Mouse (Mus musculus): Measurements from ENCODE around the gene Creb3l4.
A peak's percentile ranks its signal among the peaks of the same experiment; 100 is the strongest.

Gene Creb3l4

GRCm38 (mm10) chr3:90231507-90232333, 11.6 kb downstream of the Creb3l4 start, which contains the start of gene Jtb:
Gene Jtb (plus strand): TSS chr3:90231597.
- peak; percentile 91 to 92 for DNase-seq

- DNase-seq, result no peak
Measured at GRCm38 (mm10) chr3:90231075-90231474, 12.2 kb downstream of the Creb3l4 start.

GRCm38 (mm10) chr3:90224331-90224730, 19.0 kb downstream of the Creb3l4 start:
- DNase-seq, result no peak

- DNase-seq, result no peak
Measured at GRCm38 (mm10) chr3:90222941-90223340, 20.4 kb downstream of the Creb3l4 start.

- DNase-seq, result no peak
Measured at GRCm38 (mm10) chr3:90222455-90222854, 20.9 kb downstream of the Creb3l4 start.

- no peak for DNase-seq
Measured at GRCm38 (mm10) chr3:90221123-90221522, 22.2 kb downstream of the Creb3l4 start.

- peak in 1 of 2 experiments; percentile 33 for DNase-seq
Measured at GRCm38 (mm10) chr3:90220531-90220951, 22.8 kb downstream of the Creb3l4 start.

- DNase-seq, result no peak
Measured at GRCm38 (mm10) chr3:90220088-90220487, 23.2 kb downstream of the Creb3l4 start.

GRCm38 (mm10) chr3:90215825-90216380, 27.4 kb downstream of the Creb3l4 start:
- DNase-seq, result no peak

GRCm38 (mm10) chr3:90213956-90214684, 29.2 kb downstream of the Creb3l4 start:
- no peak for DNase-seq

GRCm38 (mm10) chr3:90213377-90213866, 29.9 kb downstream of the Creb3l4 start, which contains the start of the genes Rps27 and Rab13:
Gene Rps27 (minus strand): TSS chr3:90213651.
Gene Rab13 (plus strand): TSS chr3:90213695.
- peak; percentile 74 to 87 for DNase-seq

- no peak for DNase-seq
Measured at GRCm38 (mm10) chr3:90212723-90213122, 30.6 kb downstream of the Creb3l4 start.

- DNase-seq, result no peak
Measured at GRCm38 (mm10) chr3:90211475-90212398, 31.6 kb downstream of the Creb3l4 start.

- no peak for DNase-seq
Measured at GRCm38 (mm10) chr3:90209908-90210566, 33.3 kb downstream of the Creb3l4 start.

- DNase-seq, result no peak
Measured at GRCm38 (mm10) chr3:90208662-90209061, 34.6 kb downstream of the Creb3l4 start.

GRCm38 (mm10) chr3:90204582-90204981, 38.7 kb downstream of the Creb3l4 start:
- no peak for DNase-seq

GRCm38 (mm10) chr3:90203619-90204018, 39.7 kb downstream of the Creb3l4 start:
- DNase-seq, result no peak

GRCm38 (mm10) chr3:90202884-90203283, 40.4 kb downstream of the Creb3l4 start:
- no peak for DNase-seq

- no peak for DNase-seq
Measured at GRCm38 (mm10) chr3:90197548-90197947, 45.8 kb downstream of the Creb3l4 start.

GRCm38 (mm10) chr3:90195644-90196043, 47.7 kb downstream of the Creb3l4 start:
- DNase-seq, result no peak

GRCm38 (mm10) chr3:90194759-90195158, 48.6 kb downstream of the Creb3l4 start:
- no peak for DNase-seq

Data from thymus, adult 18-20 months (tissue).